In genomic region chr11:20636114-20636513, GRCm38 (mm10) we compare ENCODE assay signal across 11 mouse cellular contexts.
DNase-seq lines count a peak whose midpoint lies in the region; ATAC-seq lines count a peak whose summit lies in the region.
"Had no signal": no experiment of that assay in that cellular context is flagged by ENCODE, and none has a peak within 500 bp of the region (broad histone marks: within the 10 kb centered on the region; RNA-seq: fewer than 3 reads in every experiment).

No protein-coding gene starts in this region.

- H3K36me3 ChIP-seq in neural tube, embryonic 12.5 days: no peaks in the 10 kb centered on the region
- H3K36me3 ChIP-seq in limb, embryonic 11.5 days (ENCODE audit: control insufficient read depth, insufficient read depth, low read length): no peaks in the 10 kb centered on the region
- no peaks in the 10 kb centered on the region for H3K36me3 ChIP-seq in stomach, embryonic 15.5 days

- 65% methylated on average over 4 of the region's 4 CpGs for WGBS in neural tube, embryonic 12.5 days
- 62% methylated on average over 4 of the region's 4 CpGs for WGBS in limb, embryonic 11.5 days
- 53% methylated on average over 4 of the region's 4 CpGs for WGBS in stomach, embryonic 15.5 days

- H3K4me1 ChIP-seq in neural tube, embryonic 12.5 days: peaks cover 36% of the 10 kb centered on the region
- H3K4me1 ChIP-seq in limb, embryonic 11.5 days (ENCODE audit: control insufficient read depth, insufficient read depth, low read length): peaks cover 34% of the 10 kb centered on the region
- H3K4me1 ChIP-seq in stomach, embryonic 15.5 days: peaks cover 30% of the 10 kb centered on the region

- intact Hi-C loops in left cerebral cortex, postnatal 10 days (cut with DNase I): loop anchor here (5.0 kb wide), 1 partner anchor 179 kb away; no protein-coding TSS in a partner anchor

- no peak for ATAC-seq in neural tube, embryonic 12.5 days (ENCODE audit: low FRiP score, low read depth)
- ATAC-seq in limb, embryonic 11.5 days (ENCODE audit: insufficient number of reproducible peaks, low FRiP score, low TSS enrichment, low read depth): no peak
- peak; percentile 57 for ATAC-seq in stomach, embryonic 15.5 days (ENCODE audit: insufficient read depth, low FRiP score, low read depth)
- ATAC-seq: forebrain, embryonic 16.5 days had no signal

- H3K4me2 ChIP-seq in neural tube, embryonic 12.5 days (replicated peaks): peak overlapping the region; percentile 30; the same call in 1 of the 2 replicates
- no peak overlapping the region for H3K4me2 ChIP-seq in limb, embryonic 11.5 days (ENCODE audit: low read depth, severe bottlenecking)
- H3K4me2 ChIP-seq in stomach, embryonic 15.5 days: peak overlapping the region; percentile 31

- H3K9me3 ChIP-seq in neural tube, embryonic 12.5 days: no peaks in the 10 kb centered on the region
- H3K9me3 ChIP-seq in limb, embryonic 11.5 days (ENCODE audit: control insufficient read depth, low read length): no peaks in the 10 kb centered on the region
- H3K9me3 ChIP-seq in stomach, embryonic 15.5 days: no peaks in the 10 kb centered on the region

- peak; percentile 87 for DNase-seq in heart, adult 11 months
- no peak for DNase-seq in heart, adult 8-10 months (ENCODE audit: low spot score)
- DNase-seq in neural tube, embryonic 10.5 days (ENCODE audit: extremely low spot score, low spot score): no peak
- DNase-seq in limb, embryonic 11.5 days (ENCODE audit: low spot score): peak; percentile 20
- no peak for DNase-seq in left cerebral cortex, postnatal 10 days (ENCODE audit: extremely low spot score in 1 of 2, low spot score in 2 of 2)
- DNase-seq in right cerebral cortex, postnatal 25 days: no peak
- DNase-seq: adrenal gland, postnatal 25 days; B cell, adult 2 months had no signal

- no peak overlapping the region for H3K4me3 ChIP-seq in neural tube, embryonic 12.5 days
- no peak overlapping the region for H3K4me3 ChIP-seq in limb, embryonic 11.5 days (ENCODE audit: low read depth, low read length)
- no peak overlapping the region for H3K4me3 ChIP-seq in stomach, embryonic 15.5 days (replicated peaks)

- no peak overlapping the region for H3K27ac ChIP-seq in neural tube, embryonic 12.5 days
- peak overlapping the region; percentile 26; the same call in 1 of the 2 replicates for H3K27ac ChIP-seq in limb, embryonic 11.5 days (replicated peaks; ENCODE audit: low read depth, low read length)
- peak overlapping the region; percentile 76 for H3K27ac ChIP-seq in stomach, embryonic 15.5 days

- H3K9ac ChIP-seq in neural tube, embryonic 12.5 days: no peak overlapping the region
- peak overlapping the region; percentile 27; the same call in 1 of the 2 replicates for H3K9ac ChIP-seq in limb, embryonic 11.5 days (ENCODE audit: low read length)
- no peak overlapping the region for H3K9ac ChIP-seq in stomach, embryonic 15.5 days

- no peaks in the 10 kb centered on the region for H3K27me3 ChIP-seq in neural tube, embryonic 12.5 days (replicated peaks)
- no peaks in the 10 kb centered on the region for H3K27me3 ChIP-seq in limb, embryonic 11.5 days (ENCODE audit: control insufficient read depth, insufficient read depth, low read length)
- no peaks in the 10 kb centered on the region for H3K27me3 ChIP-seq in stomach, embryonic 15.5 days (replicated peaks)

Comparison
In these comparisons a context has a peak if more than half of its experiments do, and no peak if none do; other contexts are left out.
1. DNase-seq: peak in heart, adult 11 months (single experiment) and limb, embryonic 11.5 days (single experiment); none in heart, adult 8-10 months (single experiment), neural tube, embryonic 10.5 days (single experiment), left cerebral cortex, postnatal 10 days (0 of 2) and right cerebral cortex, postnatal 25 days (single experiment).